Mouse (Mus musculus) v-Abl transformed pro-B cells (cell line): Measurements from ENCODE around the gene BC004004.
"Not testable (repeated sequence)": the region's sequence is repeated elsewhere in the genome, so short reads cannot be mapped to it uniquely, and the experiment has no call there.

Source experiments
- in situ Hi-C, 2 experiments: fragments of 400-800 bp; cut with MboI; formaldehyde crosslinking; loops; one replicate each; pipeline ENCODE4 v1.15.1; 2025; ENCODE audit not compliant: unreplicated experiment in 2 of 2

BC004004 gene

DNA sequence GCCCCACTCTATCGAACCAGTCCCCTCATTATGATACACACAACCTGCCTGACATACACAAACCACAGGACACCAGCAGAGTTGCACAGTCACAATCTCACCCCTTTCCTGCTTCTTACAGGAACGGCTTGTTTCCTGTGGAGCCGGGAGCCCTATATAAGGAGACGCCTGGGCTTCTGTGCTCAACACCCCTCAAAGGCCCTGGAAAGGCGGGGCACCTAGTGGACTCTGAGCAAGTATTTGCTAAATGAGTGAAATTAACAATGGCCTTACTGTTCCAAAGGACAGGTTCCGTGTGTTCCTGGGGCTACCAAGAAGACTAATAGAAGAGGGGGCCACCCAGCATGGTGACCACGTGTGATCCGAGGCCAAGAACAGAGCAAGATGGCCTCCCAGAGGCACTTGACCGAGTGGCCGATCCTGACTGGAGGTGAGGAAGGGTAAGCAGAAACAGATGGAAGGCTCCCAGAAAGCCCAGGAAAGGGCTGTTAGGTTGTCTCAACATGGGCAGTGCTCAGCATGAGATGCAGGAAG, 10.5 kb upstream of the BC004004 start:
- in situ Hi-C loops: no loop called here

DNA sequence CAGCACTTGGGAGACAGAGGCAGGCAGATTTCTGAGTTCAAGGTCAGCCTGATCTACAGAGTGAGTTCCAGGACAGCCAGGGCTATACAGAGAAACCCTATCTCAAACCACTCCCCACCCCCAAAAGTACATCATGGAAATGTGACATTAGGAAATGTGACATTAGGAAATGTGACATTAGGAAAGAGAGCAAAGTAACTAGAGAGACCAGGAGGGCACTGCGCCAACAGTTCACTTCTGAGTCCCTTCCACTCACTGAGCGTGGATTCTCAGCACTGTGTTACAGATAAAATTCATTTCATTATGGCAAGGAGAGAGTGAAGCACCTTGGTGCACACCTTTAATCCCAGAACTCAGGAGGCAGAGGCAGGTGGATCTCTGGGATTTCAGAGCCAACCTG, 9.7 kb upstream of the BC004004 start:
- in situ Hi-C loops: no loop called here

DNA sequence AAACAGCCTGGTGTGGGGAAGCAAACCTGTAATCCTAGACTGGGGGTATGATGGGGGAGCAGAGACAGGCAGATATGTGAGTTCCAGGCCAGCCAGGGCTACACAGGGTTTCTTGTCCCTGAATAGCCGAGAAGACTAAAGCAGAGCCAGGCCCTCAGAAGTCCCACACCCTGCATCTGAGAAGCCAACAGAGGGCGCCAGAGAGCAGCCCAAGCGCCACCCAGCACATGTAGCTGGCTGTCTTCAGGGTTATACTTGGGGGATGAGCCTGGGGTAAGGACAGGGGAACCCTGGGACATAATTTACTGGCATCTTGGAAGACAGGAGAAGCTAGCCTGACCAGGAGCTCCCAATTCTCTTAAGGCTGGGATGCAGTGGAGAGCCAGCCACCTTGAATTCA, 9.1 kb upstream of the BC004004 start:
- in situ Hi-C loops: no loop called here

DNA sequence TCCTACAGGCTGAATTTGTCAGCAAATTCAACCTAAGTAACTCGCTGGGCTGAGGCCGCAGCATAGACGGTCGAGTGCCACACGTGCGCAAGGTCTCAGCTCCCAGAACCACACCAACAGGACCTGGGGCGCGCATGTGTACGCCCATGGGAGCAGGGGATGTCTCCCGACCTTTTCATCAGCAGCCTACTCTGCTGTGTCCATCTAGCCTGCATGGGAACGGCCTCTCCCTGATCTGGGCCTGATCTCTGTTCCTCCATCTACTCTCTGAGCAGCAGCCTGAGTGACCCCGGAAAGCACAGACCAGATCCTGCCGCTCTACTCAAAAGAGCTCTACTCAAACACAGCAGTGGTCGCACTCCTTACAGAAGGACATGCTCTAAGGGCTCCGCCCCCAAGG, 8.1 kb upstream of the BC004004 start:
- in situ Hi-C loops: loop anchor here (5.0 kb wide), 4 partner anchors 42 to 257 kb away; no protein-coding TSS in a partner anchor

DNA sequence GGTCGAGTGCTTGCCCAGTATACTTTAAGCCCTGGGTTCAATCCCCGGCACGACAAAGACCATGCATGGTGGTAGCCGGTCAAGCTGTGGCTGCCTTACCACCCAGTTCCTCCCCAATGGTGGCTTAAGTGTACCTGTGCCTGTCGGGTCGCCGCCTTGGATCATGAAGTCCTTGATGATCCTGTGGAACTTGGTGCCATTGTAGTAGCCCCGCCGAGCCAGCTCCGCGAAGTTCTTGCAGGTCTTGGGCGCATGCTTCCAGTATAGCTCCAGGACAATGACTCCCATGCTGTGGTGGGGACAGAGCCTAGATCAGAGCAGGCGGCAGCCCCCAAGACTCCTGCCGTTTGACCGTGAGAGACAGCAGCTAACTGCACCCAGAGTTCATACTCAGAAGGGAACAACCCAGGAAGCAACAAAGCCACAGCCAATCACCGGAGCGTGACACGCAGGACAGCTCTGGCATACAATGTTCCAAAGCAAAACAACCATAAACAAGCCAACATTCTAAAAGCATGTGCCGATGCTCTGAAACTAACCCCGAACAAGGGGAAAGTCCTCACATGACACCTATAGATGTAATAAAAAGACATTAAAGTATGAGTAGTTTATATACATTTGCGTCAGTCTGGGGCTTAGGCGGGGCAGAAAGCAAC, 6.9 kb upstream of the BC004004 start:
- in situ Hi-C loops: loop anchor here (5.0 kb wide), 4 partner anchors 41 to 256 kb away; no protein-coding TSS in a partner anchor

DNA sequence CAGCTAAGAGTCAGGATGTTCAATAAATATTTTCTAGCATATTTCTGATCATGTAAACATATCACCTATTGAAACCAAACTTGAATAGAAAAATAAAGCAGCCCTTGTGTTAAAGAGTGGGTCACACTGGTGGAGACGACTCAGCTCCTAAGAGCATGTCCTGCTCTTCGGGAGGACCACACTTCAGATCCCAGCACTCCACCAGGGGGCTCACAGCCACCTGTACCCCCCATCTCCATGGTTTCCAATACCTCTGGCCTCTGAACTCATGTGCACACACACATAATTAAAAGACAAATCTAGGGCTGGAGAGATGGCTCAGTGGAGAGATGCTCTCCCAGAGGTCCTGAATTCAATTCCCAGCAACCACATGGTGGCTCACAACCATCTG, 6.3 kb upstream of the BC004004 start:
- in situ Hi-C loops: loop anchor here (5.0 kb wide), 4 partner anchors 40 to 255 kb away; no protein-coding TSS in a partner anchor

DNA sequence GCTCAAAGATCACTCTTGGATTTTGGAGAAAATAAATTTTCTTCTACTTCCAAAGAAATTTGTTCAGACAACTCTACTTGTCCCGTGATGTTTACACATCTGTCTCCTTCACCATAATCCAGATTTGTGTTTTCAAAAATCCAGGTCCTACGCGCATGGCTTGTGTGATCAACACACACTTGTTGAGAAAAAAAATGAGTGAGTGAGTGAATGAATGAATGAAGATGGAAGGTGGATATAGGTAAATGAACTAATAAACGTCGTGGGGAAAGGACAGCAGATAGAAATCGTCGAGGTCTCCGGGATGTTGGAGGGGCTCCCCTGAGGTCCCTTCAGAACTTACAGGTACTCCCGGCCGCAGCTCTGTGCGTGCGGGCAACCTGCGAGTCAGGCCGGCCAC, 5.2 kb upstream of the BC004004 start:
- in situ Hi-C loops: loop anchor here (5.0 kb wide), 4 partner anchors 39 to 254 kb away; no protein-coding TSS in a partner anchor

DNA sequence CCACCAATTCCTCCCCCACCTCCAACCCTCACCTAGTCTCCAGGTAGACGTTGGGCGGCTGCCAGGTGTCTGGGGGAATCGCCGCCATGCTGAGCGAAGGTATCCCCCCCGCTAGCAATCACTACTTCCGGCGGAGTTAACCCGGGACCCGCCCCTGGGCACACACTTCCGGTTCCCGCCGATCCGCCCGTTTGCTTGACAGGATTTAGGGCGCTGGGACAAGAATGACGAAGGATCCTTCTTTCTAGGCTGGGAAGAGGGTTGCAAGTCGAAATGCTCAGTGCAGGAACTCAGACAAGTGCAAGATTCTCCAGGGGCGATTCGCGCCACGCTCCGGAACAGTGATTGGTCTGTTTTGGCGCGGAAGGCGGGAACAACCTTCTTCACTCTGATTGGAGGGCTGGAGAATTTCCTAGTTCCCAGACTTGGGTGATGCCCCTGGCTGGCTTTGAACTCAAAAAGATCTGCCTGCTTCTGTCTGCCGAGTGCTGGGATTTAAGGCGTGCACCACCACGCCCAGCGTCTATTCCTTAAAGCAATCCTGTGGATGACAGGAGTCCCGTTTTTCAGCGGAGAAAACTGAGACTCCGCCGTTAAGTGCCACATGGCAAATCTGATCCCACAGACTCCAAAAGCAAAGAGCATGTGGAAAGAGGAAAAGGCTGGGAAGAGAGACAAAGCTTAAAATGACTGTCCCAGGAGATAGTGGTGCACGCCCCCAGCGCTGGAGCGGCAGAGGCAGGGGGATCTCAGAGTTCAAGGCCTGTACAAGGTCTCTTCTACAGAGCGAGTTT, 4.6 kb upstream of the BC004004 start, which contains the start of gene Ppil1:
Ppil1 (minus strand) TSS at position 347 of the 794 bp plus-strand sequence.
- in situ Hi-C loops: loop anchor here (5.0 kb wide), 4 partner anchors 38 to 253 kb away; no protein-coding TSS in a partner anchor

DNA sequence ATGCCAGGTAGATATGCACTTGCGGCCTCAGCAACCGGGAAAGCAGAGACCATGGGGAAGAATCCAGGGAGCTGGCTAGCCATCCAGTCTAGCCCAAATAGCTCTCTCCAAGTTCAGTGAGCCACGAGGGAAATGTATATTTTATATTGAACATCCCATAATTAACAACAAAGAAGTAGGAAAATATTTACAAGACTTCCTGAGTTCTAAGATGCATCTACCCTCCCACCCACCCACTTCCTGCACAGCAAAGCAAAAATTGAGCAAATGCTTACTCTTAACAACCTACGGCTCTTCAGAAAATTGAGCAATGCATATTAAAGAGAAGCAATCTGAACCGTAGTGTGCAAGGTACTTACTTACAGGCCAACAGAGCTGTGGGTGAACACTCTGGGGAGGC, 3.8 kb upstream of the BC004004 start:
- in situ Hi-C loops: loop anchor here (5.0 kb wide), 4 partner anchors 38 to 253 kb away; no protein-coding TSS in a partner anchor

DNA sequence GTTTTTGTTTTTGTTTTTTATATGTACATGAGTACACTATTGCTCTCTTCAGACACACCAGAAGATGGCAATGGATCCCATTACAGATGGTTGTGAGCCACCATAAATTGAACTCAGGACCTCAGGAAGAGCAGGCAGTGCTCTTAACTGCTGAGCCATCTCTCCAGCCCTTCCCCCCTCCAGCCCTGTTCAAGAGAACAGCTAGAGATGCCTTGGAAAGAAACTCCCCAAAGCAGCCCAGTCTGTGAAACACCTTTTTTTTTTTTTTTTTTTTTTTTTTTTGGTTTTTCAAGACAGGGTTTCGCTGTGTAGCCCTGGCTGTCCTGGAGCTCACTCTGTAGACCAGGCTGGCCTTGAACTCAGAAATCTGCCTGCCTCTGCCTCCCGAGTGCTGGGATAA, 1.5 kb upstream of the BC004004 start:
- in situ Hi-C loops: not testable (repeated sequence)

DNA sequence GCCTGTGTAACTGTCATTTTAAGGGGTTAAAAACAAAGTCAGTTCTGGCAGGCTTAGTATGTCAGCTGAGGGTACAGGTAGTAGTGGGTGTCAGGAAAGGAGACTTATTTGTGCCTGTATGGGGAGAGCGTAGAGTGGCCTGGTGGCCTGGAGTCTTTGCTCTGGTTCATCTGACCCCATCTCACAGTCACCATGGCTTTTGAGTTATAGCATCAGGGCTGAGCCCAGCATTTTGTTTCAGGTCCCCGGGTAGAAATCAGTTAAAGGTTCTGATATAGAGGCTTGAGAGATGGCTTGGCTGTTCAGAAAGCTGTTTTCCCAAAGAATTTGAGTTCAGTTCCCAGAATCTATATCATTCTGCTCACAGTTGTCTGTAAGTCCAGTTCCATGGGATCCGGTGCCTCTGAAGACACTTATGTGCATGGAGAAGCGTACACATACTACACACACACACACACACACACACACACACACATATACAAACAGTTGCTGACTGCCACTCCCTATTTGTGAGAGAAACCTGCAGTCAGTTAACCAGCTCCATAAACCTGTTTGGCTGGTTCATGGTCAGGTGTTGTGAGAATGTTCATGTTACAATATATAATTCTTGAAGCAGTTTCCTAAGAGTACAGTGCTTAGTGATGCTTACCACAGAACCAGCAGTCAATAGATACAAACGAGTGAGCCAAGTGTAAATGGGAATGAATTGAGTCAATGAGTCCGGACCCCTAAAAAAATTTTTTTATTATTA, 482 bp upstream of the BC004004 start:
- in situ Hi-C loops: no loop called here

DNA sequence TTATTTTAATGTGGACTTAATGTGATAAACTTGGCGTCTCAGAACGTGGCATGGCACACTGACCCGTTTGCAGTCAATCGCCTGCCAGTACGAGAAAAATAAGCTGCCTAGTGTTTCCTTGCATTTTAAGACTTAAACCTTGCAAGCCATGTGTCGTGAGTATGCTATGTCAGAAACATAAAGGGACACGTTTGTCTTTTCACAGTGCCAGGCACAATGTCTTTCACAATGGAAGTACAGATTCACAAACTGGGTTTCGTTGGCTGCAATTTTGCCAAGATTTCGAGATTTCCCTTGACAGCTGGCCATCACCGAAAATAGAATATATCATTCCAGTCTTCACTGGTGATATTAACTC, 740 bp downstream of the BC004004 start:
- in situ Hi-C loops: no loop called here

DNA sequence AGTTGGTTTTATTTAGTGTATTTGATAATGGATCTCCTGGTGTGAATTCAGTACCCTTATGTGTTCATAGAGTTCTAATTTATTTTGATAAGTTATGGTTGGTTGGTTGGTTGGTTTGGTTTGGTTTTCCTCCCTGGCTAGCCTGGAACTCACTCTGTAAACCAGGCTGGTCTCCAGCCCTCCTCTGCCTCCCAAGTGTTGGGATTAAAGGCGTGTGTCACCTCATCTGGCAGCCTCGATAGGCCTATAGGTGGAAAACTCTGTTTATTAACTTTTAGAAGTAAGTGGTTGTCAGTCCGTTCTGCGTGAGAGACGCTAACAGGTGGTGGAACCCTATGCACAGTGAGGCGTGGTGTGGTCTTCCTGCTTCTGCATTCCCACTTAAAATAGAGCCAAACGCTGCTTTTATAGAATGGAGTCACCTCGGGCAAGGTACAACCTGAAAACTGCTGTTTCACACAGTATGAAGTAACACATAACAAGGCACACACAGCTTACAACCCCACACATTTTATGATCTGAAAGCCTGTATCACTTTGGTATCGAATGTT, 1.6 kb downstream of the BC004004 start:
- in situ Hi-C loops: no loop called here

DNA sequence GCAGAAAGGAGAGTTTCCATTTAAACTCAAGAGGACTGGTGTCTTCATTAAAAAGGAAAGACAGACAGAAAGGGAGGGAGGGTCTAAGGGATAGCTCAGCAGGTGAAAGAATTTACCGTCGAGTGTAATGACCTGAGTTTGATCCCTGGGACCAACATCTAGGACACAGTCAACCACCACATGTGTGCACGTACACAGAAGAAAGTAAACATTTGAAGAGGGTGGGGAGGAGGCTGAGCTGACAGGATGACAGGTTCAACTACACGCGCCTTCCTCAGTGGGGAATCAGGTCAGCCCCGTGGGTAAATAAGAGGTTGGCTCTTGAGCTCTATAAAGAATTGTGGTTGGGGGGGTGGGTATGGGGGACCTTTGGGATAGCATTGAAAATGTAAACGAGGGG, 4.6 kb downstream of the BC004004 start:
- in situ Hi-C loops: no loop called here

DNA sequence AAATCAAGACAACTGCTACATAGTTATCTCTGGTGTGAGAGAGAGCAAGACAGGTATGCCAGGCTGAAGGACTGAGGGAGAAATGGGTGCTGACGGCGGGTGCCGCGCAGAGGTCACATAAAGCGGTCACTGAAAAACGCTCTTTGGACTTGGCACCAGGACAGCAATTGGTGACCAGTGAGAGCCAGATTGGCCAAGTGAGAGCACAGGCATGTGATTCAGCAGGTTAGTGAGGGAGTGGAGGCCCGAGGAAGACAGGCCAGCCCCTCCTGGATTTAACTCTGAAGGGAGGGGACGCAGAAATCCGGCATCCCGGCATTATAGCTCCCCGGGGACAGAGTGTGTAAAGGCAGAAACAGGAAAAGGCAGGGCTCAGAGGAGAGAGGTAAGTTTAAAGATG, 5.3 kb downstream of the BC004004 start:
- in situ Hi-C loops: no loop called here

DNA sequence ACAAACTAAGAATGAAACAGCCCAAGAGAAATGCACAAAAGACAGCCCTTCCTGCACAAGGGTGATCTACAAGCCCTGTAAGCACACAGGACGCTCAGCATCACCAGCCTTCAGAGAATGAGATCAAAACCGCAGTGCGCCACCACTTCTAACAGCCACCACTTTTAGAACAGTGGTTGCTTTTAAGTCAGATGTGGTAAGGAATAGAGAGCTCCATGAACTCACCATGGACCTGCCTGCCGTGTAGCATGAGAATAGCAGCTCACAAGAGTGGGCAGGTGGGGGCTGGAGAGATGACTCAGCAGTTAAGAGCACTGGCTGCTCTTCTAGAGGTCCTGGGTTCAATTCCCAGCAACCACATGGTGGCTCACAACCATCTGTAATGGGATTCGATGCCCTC, 11.8 kb downstream of the BC004004 start:
- in situ Hi-C loops: no loop called here

DNA sequence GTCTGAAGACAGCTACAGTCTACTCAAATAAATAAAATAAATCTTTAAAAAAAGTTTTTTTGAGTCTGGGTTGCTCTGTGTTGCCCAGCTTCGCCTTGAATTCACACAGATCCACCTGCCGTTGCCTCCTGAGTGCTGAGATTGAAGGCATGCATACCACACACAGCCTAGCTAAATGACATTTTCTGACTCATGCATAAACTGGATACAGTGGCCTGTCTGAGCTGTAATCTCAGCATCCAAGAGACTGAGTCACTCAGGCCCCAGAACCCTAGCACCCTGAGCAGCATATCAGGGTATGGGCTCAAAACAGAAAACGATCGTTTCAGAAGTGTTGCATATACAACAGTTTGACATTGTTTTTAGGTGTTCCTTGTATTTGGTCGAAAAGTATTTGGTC, 13.0 kb downstream of the BC004004 start:
- in situ Hi-C loops: no loop called here

DNA sequence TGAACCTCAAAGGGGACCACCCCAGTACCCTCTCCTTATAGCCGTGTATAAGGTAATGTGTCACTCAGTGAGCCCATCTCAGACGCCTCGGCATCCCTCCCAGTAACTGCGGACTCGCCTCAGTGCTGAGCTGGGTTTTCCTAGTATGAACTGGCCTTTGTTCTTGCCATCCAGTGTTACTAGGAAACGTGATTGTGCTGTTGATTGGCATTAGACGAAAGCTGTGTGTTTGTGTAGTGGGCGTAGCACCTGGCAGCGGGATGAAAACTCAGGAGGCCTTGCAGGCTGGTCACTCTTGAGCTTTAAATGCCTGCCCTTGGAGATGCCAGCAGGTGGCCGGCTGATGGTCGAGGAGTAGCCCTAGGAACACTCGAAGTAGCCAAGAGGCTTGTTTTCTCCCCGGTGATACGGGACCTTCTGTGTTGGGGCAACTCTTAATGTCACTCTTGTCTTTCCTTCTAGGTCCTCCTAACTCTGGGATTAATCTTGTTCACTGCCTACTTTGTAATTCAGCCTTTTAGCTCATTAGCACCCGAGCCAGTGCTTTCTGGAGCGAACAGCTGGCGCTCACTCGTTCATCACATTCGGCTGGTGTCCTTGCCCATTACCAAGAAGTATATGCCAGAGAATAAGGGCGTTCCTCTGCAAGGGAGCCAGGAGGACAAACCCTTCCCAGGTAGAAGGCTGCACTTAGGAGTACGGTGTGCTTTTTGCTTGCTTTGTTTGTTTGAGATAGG, 13.8 kb downstream of the BC004004 start:
- in situ Hi-C loops: no loop called here

DNA sequence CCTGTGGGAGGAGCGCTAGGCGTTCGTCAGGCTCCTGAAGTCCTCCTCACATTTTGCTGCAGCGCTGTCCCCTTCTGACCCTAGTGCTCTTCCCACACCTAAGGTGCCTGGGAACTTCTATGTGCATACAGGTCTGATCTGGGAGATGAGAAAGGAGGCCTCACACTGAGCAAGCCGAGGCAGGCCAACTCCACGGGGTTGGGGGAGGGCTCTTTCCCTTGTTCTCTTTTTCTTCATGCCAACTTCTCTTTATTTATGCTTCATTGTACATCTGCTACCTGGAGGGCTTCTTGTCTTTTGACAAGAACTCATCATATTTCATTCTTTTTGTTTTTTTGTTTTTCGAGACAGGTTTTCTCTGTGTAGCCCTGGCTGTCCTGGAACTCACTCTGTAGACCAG, 23.2 kb downstream of the BC004004 start:
- in situ Hi-C loops: no loop called here

DNA sequence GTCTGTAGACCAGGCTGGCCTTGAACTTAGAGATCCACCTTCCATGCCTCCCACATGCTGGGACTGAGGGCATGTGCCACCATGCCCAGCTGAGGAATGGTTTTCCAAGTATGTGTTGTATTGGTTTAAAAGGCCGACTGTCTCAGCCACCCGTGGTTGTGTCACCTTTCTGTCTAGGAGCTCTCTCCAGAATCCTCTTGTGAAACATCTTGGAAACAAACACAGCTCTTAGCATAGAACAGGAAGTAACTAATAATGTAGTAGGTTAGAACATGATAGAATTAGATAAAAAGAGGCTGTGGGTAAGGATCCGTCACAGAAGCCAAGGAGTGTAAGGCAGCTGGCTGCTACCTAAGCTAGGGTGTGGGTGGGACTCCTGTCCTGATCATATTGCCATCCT, 24.4 kb downstream of the BC004004 start:
- in situ Hi-C loops: no loop called here
